Mouse (Mus musculus) forebrain, embryonic 16.5 days (tissue): ENCODE measurements at regions not wholly inside any gene's neighbourhood (a gene's known extent, or its start where the extent isn't known, plus 50 kb on each side); places are given as distances from the start of the nearest gene placed in this dataset.

Experiments
- ATAC-seq: fragments of 200-750 bp; cut with Nextera tagmentation; 2 replicates; pipeline ENCODE4 v1.8.0; 2017; ENCODE audit warnings: mild to moderate bottlenecking, moderate library complexity
- H3K27ac ChIP-seq: fragments of 300-500 bp; sonication (generic); 2 replicates; pipeline ENCODE4 v1.5.1; 2014; ENCODE audit warnings: low read length, control low read depth
- H3K27me3 ChIP-seq: fragments of 300-500 bp; sonication (generic); replicated peaks from 2 replicates; pipeline ENCODE4 v1.6.1; 2014; ENCODE audit warnings: low read length; ENCODE audit not compliant: control insufficient read depth, insufficient read depth
- H3K36me3 ChIP-seq: fragments of 300-500 bp; sonication (generic); 2 replicates; pipeline ENCODE4 v1.6.1; 2014; ENCODE audit not compliant: control insufficient read depth, insufficient read depth
- H3K4me1 ChIP-seq: fragments of 300-500 bp; sonication (generic); replicated peaks from 2 replicates; pipeline ENCODE4 v1.6.1; 2014; ENCODE audit warnings: low read length; ENCODE audit not compliant: control insufficient read depth, insufficient read depth
- H3K4me2 ChIP-seq: fragments of 300-500 bp; sonication (generic); 2 replicates; pipeline ENCODE4 v1.6.1; 2014; ENCODE audit warnings: mild to moderate bottlenecking, low read length, control low read depth
- H3K4me3 ChIP-seq: fragments of 300-500 bp; sonication (generic); replicated peaks from 2 replicates; pipeline ENCODE4 v1.5.1; 2014; ENCODE audit warnings: mild to moderate bottlenecking, low read length, control low read depth
- H3K9ac ChIP-seq: fragments of 300-500 bp; sonication (generic); replicated peaks from 2 replicates; pipeline ENCODE4 v1.6.1; 2014; ENCODE audit warnings: low read depth, low read length, control low read depth
- H3K9me3 ChIP-seq: fragments of 300-500 bp; sonication (generic); 2 replicates; pipeline ENCODE4 v1.6.1; 2016; ENCODE audit warnings: low read length; ENCODE audit not compliant: control insufficient read depth
- whole genome bisulfite sequencing: fragments of 180-500 bp; shearing (Covaris S2); extraction: QIAGEN DNeasy Blood & Tissue Kit; methylation state at CpG from one replicate; pipeline ENCODE4 v1.1.7; 2014; 5-methylcytosine and 5-hydroxymethylcytosine counted together

DNA sequence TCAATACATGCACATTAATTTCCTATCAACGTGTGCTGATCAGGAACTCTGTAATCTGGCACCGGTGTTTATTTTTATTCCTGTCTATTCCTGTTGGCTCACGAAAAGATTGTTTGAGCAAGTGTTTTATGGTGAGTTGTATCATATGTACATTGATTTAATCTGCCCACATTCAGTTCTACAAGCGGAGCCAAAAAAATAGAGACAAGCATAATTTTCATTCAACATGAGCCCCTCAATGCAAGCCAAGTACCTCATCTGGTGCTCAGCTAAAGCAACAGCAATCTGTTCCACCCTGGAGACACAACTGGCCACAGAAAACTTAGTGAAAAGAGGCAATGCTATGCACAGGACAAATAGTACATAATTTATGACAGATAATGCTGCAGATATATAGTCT lies 147.6 kb downstream of the Fam84b start:
- Histone ChIP-seq H3K9me3 (no peaks in the 10 kb centered on the region), H3K4me1 (no peaks in the 10 kb centered on the region), H3K4me2 (no peak overlapping the region), H3K27ac (no peak overlapping the region), H3K9ac (no peak overlapping the region), H3K27me3 (no peaks in the 10 kb centered on the region), H3K36me3 (no peaks in the 10 kb centered on the region), H3K4me3 (no peak overlapping the region)
- peak; percentile 50 for ATAC-seq
- WGBS, result 67% methylated on average over 4 of the region's 4 CpGs

DNA sequence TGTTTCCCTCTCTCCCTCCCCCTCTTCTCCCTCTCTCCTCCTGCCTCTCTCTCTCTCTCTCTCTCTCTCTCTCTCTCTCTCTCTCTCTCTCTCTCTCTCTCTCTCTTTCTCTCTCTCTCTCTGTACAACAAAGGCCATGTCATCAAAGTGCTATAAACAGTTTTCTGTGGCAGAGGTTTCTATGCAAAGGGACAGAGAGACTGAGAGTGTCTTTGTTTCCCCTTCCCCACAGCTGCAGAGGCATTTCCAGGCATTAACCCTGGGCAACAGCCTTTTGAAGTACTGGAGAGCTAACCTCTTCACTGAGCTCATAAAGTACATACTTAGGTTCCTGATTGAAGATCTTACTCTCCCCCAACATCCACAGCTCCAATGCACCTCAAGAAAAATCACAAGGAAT lies 152.3 kb downstream of the Fam84b start:
- peaks cover 2% of the 10 kb centered on the region for H3K4me1 ChIP-seq
- no peak for ATAC-seq
- no peak overlapping the region for H3K9ac ChIP-seq

DNA sequence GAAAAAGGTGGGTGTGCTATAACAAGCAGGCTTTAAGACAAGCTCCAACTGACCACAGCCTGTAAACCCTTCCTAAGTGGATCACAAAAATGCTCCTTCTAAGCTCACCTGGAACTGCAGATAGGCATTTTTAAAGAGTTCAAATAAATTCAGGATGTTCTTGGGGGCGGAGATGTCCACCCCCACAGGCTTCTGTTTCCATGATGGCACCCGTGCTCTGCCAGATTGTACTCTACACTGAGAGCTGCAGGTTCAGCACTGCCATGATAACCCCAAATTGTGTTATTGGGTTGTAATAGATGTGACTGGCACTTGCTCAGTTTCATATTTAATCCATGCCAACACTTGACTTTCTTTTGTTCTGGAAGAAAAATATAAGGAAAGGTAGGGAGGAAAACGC lies 158.8 kb downstream of the Fam84b start:
- no peak overlapping the region for H3K9ac ChIP-seq
- no peak overlapping the region for H3K27ac ChIP-seq
- 94% methylated on average over 3 of the region's 3 CpGs for WGBS
- H3K4me2 ChIP-seq, result no peak overlapping the region
- H3K4me3 ChIP-seq, result no peak overlapping the region
- no peaks in the 10 kb centered on the region for H3K9me3 ChIP-seq
- H3K36me3 ChIP-seq, result no peaks in the 10 kb centered on the region
- peaks cover 4% of the 10 kb centered on the region for H3K4me1 ChIP-seq
- no peak for ATAC-seq
- no peaks in the 10 kb centered on the region for H3K27me3 ChIP-seq

More for the DNA sequence above, 152.3 kb downstream of the Fam84b start:
- Histone ChIP-seq H3K4me2 (no peak overlapping the region), H3K4me3 (no peak overlapping the region), H3K27me3 (no peaks in the 10 kb centered on the region), H3K36me3 (no peaks in the 10 kb centered on the region), H3K27ac (no peak overlapping the region), H3K9me3 (no peaks in the 10 kb centered on the region)

DNA sequence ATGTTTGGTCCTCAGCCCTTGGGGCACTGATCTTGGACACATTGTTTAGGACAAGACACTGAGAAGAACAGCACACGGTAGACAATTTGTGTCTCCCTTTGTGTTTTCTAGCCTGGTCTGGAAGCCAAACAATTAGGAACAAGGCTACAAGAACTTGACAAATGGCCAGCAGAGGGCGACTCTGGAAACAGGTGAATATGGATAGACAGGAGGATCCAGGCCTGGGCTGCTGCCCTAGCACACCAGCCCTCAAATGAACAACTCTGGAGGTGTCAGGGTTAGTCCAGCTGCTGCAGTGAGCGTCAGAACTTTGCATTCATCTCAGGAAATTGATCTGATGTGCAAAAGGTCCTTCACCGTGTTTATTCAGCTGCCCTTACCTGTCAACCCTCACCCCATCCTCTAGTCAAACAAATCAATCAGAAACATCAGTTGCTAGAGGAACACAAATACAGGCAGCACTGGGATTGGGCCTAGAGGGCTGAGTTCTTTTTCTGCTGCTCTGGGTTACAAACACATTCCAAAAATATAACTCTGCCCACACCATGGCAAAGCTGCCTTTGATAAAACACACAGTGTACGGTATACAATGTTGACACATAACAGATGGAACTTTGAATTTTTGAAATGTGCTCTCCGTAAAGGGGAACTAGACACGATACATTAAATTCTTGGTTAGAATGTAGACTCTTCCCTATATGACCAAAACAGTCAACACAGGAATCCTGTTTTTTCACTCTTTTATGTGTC lies 159.7 kb downstream of the Fam84b start:
- no peaks in the 10 kb centered on the region for H3K9me3 ChIP-seq
- H3K9ac ChIP-seq, result no peak overlapping the region
- H3K4me1 ChIP-seq, result 0 out of 2 replicates have a peak, but pooled peaks cover 2% of the 10 kb centered on the region
- H3K36me3 ChIP-seq, result no peaks in the 10 kb centered on the region
- WGBS, result 59% methylated on average over 7 of the region's 7 CpGs
- no peak for ATAC-seq
- H3K27me3 ChIP-seq, result no peaks in the 10 kb centered on the region
- no peak overlapping the region for H3K4me2 ChIP-seq
- H3K27ac ChIP-seq, result no peak overlapping the region
- H3K4me3 ChIP-seq, result no peak overlapping the region

DNA sequence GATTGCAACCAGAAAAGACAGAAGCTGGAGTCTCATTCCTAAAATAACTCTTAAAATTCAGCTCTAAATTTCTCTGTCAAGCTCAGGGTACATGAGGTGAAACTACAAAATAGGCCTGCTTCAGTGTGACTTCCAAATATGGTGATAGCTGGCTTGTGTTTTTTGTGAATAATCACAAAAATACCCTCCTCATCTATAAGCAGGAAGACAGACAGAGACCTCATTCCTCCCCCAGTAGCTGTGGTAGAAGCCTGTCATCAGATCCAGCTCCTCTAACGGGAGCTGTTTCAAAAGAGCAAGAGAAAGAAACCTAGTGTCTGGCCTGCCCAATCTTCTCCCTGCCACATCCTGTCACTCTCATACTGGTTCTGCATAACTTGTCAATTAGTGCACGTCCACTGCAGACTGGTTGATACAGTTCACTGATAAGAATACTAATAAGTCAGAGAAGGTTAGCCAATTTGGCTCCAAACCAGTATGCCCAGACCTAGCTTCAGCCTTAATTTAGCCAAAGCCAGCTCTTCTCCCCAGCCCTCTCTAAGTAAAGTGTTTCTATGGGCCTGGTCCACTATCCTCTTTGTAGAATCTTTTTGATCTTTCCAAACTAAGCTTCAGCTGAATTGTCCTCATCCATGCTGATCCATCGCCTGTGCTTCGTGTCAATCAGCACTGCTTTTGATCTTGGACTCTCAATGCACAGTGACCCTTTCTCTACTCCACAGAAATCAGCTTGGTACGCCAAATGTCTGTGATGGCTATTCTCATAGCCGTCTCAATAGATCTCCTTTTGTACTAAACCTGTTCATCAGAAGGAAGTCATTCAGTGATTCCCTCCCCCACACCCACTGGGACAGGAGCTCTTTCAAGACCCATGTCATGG lies 160.6 kb downstream of the Fam84b start:
- no peak overlapping the region for H3K4me3 ChIP-seq
- no peak overlapping the region for H3K4me2 ChIP-seq
- no peak overlapping the region for H3K27ac ChIP-seq
- ATAC-seq, result no peak
- H3K36me3 ChIP-seq, result no peaks in the 10 kb centered on the region
- H3K4me1 ChIP-seq, result 0 out of 2 replicates have a peak, but pooled peaks cover 2% of the 10 kb centered on the region
- 22% methylated on average over 6 of the region's 6 CpGs for WGBS
- H3K27me3 ChIP-seq, result no peaks in the 10 kb centered on the region
- no peak overlapping the region for H3K9ac ChIP-seq
- H3K9me3 ChIP-seq, result no peaks in the 10 kb centered on the region

DNA sequence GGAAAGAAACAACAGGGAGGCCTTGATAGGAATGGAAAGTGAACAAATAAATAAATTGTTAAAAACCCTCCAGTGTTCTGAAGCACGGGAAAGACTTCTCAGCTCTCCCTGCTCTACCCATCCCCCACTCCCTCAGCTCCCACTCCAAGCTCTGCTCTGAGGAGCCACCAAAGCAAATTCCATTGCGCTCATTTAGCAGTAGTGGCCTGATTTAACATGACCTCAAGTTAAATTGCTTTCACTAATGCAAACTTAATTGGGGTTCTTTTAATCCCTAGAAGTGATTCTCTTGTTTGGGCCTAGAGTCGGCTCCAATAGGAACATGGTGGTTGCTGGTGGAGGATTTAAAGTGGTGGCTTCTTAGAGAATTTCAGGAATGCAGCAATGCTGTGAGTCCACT lies 161.4 kb downstream of the Fam84b start:
- Histone ChIP-seq H3K4me3 (no peak overlapping the region), H3K9ac (no peak overlapping the region), H3K9me3 (no peaks in the 10 kb centered on the region), H3K36me3 (no peaks in the 10 kb centered on the region), H3K27me3 (no peaks in the 10 kb centered on the region), H3K27ac (no peak overlapping the region), H3K4me2 (no peak overlapping the region), H3K4me1 (0 out of 2 replicates have a peak, but pooled peaks cover 2% of the 10 kb centered on the region)
- no peak; the same call in 1 of the 2 replicates for ATAC-seq
- WGBS, result 2% methylated on average over 3 of the region's 3 CpGs

DNA sequence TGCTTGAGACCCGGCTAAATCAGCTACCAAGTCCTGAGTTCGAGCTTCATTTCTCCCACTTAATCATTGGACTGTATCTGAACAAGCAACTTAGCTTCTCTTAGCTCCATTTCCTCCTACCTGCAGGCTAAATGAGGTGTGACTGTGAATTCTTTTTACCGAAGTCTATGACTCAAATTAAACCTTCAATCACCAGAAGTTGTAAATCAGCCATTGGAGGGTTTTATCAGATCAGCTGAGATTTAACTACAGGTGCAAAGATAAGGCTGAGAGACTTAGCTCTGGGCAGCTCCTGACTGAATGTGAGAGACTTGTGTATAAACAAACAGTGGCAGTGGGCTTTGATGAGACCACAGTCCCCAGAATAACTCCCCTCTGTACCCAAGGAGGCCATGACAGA lies 176.2 kb downstream of the Fam84b start:
- Histone ChIP-seq H3K4me2 (no peak overlapping the region), H3K4me1 (no peaks in the 10 kb centered on the region), H3K4me3 (no peak overlapping the region), H3K36me3 (no peaks in the 10 kb centered on the region), H3K9me3 (no peaks in the 10 kb centered on the region), H3K27me3 (no peaks in the 10 kb centered on the region), H3K9ac (no peak overlapping the region), H3K27ac (no peak overlapping the region)
- ATAC-seq, result no peak
- 81% methylated on average over 3 of the region's 3 CpGs for WGBS

DNA sequence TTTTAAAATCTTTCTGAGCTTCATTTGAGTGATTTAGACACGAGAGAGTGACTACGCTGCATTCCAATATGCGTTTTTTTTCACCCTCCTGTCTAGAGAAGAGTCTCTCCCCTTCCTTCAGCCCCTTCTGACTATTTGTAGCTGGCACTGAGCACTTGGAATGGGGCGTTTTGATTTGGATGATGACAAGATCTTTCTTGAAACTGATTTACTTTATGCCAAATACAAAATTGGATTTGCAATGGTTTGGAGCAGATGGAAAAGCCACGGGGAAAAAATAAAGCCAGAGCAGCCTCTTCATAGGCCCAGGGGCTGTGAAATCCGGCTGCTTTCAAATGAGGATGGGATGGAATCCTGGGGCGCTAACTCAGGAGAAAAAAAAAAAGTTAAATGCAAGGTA lies 196.0 kb downstream of the Fam84b start:
- Histone ChIP-seq H3K4me1 (no peaks in the 10 kb centered on the region), H3K27me3 (no peaks in the 10 kb centered on the region), H3K9me3 (no peaks in the 10 kb centered on the region), H3K9ac (no peak overlapping the region), H3K4me2 (no peak overlapping the region), H3K4me3 (no peak overlapping the region), H3K27ac (peak overlapping the region; percentile 43; the same call in 1 of the 2 replicates), H3K36me3 (no peaks in the 10 kb centered on the region)
- WGBS, result 69% methylated on average over 7 of the region's 7 CpGs
- ATAC-seq, result peak; percentile 94

DNA sequence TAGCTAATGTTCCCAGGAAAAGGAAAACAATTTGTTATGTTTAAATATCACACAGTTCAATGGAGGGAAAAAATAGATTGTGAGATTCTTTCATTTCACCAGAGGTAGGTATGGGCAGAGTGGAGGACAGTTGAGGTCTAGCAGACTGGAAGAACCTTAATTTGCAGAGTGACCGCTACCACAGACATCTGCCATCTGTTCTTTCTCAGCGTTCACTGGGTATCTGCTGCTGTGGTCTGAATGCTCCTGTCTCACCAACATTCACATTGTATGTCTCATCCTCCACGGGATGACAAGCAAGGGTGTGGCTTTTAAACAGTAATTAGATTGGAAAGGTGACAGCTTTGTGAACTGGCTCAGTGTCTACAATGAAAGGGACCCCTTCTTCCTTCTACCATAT lies 198.5 kb downstream of the Fam84b start:
- no peak overlapping the region for H3K4me2 ChIP-seq
- H3K4me3 ChIP-seq, result no peak overlapping the region
- WGBS, result 85% methylated on average over 3 of the region's 3 CpGs
- H3K27ac ChIP-seq, result no peak overlapping the region
- no peaks in the 10 kb centered on the region for H3K27me3 ChIP-seq
- ATAC-seq, result no peak
- H3K36me3 ChIP-seq, result no peaks in the 10 kb centered on the region
- H3K9me3 ChIP-seq, result no peaks in the 10 kb centered on the region
- H3K4me1 ChIP-seq, result no peaks in the 10 kb centered on the region
- no peak overlapping the region for H3K9ac ChIP-seq
